Mouse (Mus musculus): Measurements from ENCODE around the gene Fxyd2. TPM values are rescaled to one million over a fixed set of nuclear protein-coding genes. Genes with fewer than 3 reads are reported as not detected.

The Fxyd2 gene
- polyA plus RNA-seq, 1 experiment from 2014 or later, result 2.9 TPM

GRCm38 (mm10) chr9:45395796-45396195 is 3.7 kb upstream of the Fxyd2 start:
- Histone ChIP-seq H3K4me3 (no peak overlapping the region), H3K36me3 (peaks cover 27% of the 10 kb centered on the region), H3K4me2 (replicated peaks) (no peak overlapping the region), H3K4me1 (no peaks in the 10 kb centered on the region), H3K9me3 (no peaks in the 10 kb centered on the region), H3K27ac (no peak overlapping the region), H3K9ac (no peak overlapping the region), H3K27me3 (no peaks in the 10 kb centered on the region)
- 48% methylated on average over 3 of the region's 3 CpGs for WGBS
- ATAC-seq (ENCODE audit: insufficient number of reproducible peaks, insufficient read depth, low FRiP score, low TSS enrichment), result no peak

- WGBS, result 74% methylated on average over 1 of the region's 1 CpGs
- H3K36me3 ChIP-seq, result peaks cover 18% of the 10 kb centered on the region
- no peak overlapping the region for H3K4me2 ChIP-seq (replicated peaks)
- no peaks in the 10 kb centered on the region for H3K4me1 ChIP-seq
- no peak for ATAC-seq (ENCODE audit: insufficient number of reproducible peaks, insufficient read depth, low FRiP score, low TSS enrichment)
- H3K27ac ChIP-seq, result no peak overlapping the region
- no peaks in the 10 kb centered on the region for H3K9me3 ChIP-seq
- no peak overlapping the region for H3K9ac ChIP-seq
- H3K27me3 ChIP-seq, result no peaks in the 10 kb centered on the region
- no peak overlapping the region for H3K4me3 ChIP-seq
These were observed 1.1 kb upstream of the Fxyd2 start for GRCm38 (mm10) chr9:45398336-45398735.

DNA sequence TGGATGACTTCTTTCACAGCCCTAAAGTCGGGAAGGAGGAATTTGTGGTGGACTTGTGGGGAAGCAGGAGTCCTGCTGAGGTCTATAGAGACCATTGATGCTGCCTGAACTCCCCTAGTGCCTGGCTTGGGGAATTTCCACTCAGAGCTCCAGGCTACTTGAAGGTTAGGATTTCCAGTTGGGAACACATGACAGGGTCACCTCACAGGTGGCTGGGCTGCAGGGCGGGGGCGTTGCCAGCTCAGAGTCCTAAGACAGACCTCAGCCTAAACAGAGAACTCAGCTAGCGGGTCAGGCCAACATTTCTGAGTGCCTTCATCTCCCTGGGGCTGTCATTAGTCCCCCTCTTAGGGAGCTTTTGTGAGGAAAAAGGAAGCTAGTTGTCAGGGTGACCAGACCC is 2.4 kb downstream of the Fxyd2 start:
- no peak for ATAC-seq (ENCODE audit: insufficient number of reproducible peaks, insufficient read depth, low FRiP score, low TSS enrichment)
- Histone ChIP-seq H3K27me3 (no peaks in the 10 kb centered on the region), H3K9me3 (no peaks in the 10 kb centered on the region), H3K4me1 (no peaks in the 10 kb centered on the region), H3K9ac (no peak overlapping the region), H3K4me2 (replicated peaks) (no peak overlapping the region), H3K4me3 (no peak overlapping the region), H3K36me3 (no peaks in the 10 kb centered on the region), H3K27ac (no peak overlapping the region)
- WGBS, result 39% methylated on average over 4 of the region's 4 CpGs

GRCm38 (mm10) chr9:45402957-45403356 is 3.5 kb downstream of the Fxyd2 start:
- 50% methylated on average over 2 of the region's 2 CpGs for WGBS
- ATAC-seq (ENCODE audit: insufficient number of reproducible peaks, insufficient read depth, low FRiP score, low TSS enrichment), result peak; percentile 23; the same call in 1 of the 2 replicates
- Histone ChIP-seq H3K27me3 (no peaks in the 10 kb centered on the region), H3K27ac (no peak overlapping the region), H3K4me2 (replicated peaks) (no peak overlapping the region), H3K9ac (no peak overlapping the region), H3K4me3 (no peak overlapping the region), H3K4me1 (peaks cover 1% of the 10 kb centered on the region; the same call in 1 of the 2 replicates), H3K36me3 (no peaks in the 10 kb centered on the region), H3K9me3 (no peaks in the 10 kb centered on the region)

DNA sequence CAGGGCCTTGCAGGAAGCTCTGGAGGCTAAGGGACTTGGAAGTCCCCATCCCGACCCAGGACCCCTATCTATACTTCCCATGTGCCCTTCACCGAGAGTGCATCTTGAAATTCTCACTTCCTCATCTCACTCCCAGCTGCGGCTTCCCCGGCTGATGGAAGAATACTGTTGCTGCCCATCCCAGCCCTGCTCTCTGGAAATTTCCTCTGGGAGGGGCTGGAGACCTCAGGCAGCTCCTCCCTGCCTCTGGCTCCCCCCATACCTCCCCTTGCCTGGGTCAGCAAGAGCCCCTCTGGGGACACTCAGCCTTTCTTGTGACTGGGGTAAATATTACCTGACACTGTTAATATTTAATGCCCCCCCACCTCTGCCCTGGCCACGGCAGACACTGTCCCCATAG is 6.2 kb downstream of the Fxyd2 start:
- Histone ChIP-seq H3K27ac (no peak overlapping the region), H3K4me3 (no peak overlapping the region), H3K36me3 (no peaks in the 10 kb centered on the region), H3K9ac (no peak overlapping the region), H3K4me1 (peaks cover 3% of the 10 kb centered on the region; the same call in 1 of the 2 replicates), H3K4me2 (replicated peaks) (no peak overlapping the region), H3K27me3 (0 out of 2 replicates have a peak, but pooled peaks cover 8% of the 10 kb centered on the region), H3K9me3 (no peaks in the 10 kb centered on the region)
- WGBS, result 63% methylated on average over 5 of the region's 5 CpGs
- no peak for ATAC-seq (ENCODE audit: insufficient number of reproducible peaks, insufficient read depth, low FRiP score, low TSS enrichment)

- 84% methylated on average over 3 of the region's 3 CpGs for WGBS
These were observed 7.3 kb downstream of the Fxyd2 start for GRCm38 (mm10) chr9:45406808-45407207.

DNA sequence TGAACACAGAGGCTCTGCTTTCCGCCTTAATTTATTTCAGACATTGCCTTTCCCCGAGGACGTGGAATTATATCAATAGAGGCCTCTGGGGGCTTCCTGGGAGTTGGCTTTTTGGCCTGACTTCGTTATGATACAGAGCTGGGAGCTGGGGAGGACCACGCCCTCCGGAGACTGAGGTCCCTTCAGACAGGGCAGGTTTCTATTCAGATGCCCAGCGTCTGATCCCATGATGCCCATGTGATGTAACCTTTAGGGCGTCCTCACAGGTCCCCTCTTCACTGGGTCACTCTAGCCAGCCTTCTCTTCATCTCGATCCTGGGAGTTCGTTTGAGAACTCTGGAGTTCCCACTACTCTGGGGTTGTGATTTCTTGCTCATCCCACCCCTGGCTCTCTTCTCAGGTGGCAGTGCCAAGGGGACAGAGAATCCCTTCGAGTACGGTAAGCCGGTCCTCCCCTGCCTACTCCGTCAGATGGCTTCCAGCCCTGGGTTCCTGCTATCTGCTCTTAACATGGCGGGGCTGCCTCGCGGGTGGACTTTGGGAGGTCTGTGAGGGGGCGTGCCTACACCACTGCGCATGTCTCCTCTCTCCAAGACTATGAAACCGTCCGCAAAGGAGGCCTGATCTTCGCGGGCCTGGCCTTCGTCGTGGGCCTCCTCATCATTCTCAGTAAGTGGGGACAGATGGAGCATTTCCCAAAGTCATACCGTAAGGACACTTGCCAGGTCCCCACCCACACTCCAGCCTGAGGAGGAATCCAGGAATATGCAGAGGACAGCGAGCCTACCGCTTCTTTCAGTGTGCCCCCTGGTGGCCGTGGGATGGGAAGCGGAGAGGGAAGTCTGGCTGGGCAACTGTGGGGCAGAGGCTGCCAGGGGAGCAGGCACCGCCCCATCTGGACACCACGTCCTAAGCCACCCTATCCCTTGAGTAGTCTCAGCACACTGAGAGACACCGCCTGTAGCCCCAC is 8.5 kb downstream of the Fxyd2 start:
- ATAC-seq (ENCODE audit: insufficient number of reproducible peaks, insufficient read depth, low FRiP score, low TSS enrichment), result no peak
- WGBS, result 35% methylated on average over 33 of the region's 33 CpGs

More at GRCm38 (mm10) chr9:45406808-45407207, 7.3 kb downstream of the Fxyd2 start:
- Histone ChIP-seq H3K9me3 (no peaks in the 10 kb centered on the region), H3K4me2 (replicated peaks) (no peak overlapping the region), H3K36me3 (no peaks in the 10 kb centered on the region), H3K27me3 (0 out of 2 replicates have a peak, but pooled peaks cover 8% of the 10 kb centered on the region), H3K4me3 (no peak overlapping the region), H3K4me1 (peaks cover 3% of the 10 kb centered on the region; the same call in 1 of the 2 replicates), H3K27ac (no peak overlapping the region), H3K9ac (no peak overlapping the region)
- ATAC-seq (ENCODE audit: insufficient number of reproducible peaks, insufficient read depth, low FRiP score, low TSS enrichment), result no peak

DNA sequence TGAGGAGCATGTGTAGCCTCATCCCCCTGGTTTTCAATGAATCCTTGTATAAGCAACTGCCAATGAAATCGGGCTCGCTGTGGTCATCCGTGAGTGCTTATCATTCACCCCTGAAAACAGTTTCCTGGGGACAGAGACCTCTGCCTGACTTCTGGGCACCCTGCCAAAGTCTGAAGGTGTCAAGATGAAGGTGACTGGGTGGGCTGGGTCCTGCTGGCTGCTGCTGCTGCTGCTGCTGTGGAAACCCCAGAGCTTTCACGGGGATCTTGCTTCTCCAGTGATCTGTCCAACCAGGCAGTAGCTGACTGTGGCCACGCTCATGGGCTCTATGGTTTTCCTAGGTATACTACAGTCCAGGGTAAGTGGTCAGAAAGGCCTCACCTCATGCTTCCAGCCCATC is 10.7 kb downstream of the Fxyd2 start:
- 79% methylated on average over 5 of the region's 5 CpGs for WGBS
- H3K36me3 ChIP-seq, result no peaks in the 10 kb centered on the region

More for the DNA sequence above, 8.5 kb downstream of the Fxyd2 start:
- peak overlapping the region; percentile 41 for H3K4me2 ChIP-seq (replicated peaks)
- no peaks in the 10 kb centered on the region for H3K36me3 ChIP-seq
- 0 out of 2 replicates have a peak, but pooled peaks cover 8% of the 10 kb centered on the region for H3K27me3 ChIP-seq
- H3K9ac ChIP-seq, result peak overlapping the region; percentile 42; the same call in 1 of the 2 replicates
- no peak overlapping the region for H3K27ac ChIP-seq
- H3K4me3 ChIP-seq, result peak overlapping the region; percentile 24; the same call in 1 of the 2 replicates
- peaks cover 3% of the 10 kb centered on the region for H3K4me1 ChIP-seq
- H3K9me3 ChIP-seq, result no peaks in the 10 kb centered on the region

DNA sequence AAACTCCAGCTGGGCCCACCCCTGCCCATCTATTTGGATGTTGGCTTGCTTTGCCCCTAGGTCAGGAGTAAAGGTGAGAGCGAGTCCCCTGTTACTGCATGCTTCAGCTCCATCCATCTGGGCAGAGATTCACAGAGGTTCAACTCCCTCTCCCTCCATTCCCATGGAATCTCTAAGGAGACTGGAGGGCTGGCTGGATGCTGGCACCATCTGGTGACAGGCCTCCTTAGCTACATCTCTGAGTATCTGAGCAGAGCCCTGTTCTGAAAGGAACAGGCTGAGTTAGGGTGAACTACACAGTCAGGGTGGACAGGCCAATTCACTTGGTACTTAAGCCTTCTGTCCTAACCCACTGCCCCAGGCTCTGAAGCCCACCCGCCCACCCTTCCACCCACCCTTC is 11.1 kb downstream of the Fxyd2 start:
- no peaks in the 10 kb centered on the region for H3K9me3 ChIP-seq
- 85% methylated on average over 2 of the region's 2 CpGs for WGBS
- no peak overlapping the region for H3K27ac ChIP-seq

More for the DNA sequence above, 10.7 kb downstream of the Fxyd2 start:
- Histone ChIP-seq H3K4me2 (replicated peaks) (no peak overlapping the region), H3K4me1 (peaks cover 3% of the 10 kb centered on the region), H3K9ac (no peak overlapping the region), H3K27me3 (0 out of 2 replicates have a peak, but pooled peaks cover 8% of the 10 kb centered on the region), H3K4me3 (no peak overlapping the region), H3K9me3 (no peaks in the 10 kb centered on the region), H3K27ac (no peak overlapping the region)
- ATAC-seq (ENCODE audit: insufficient number of reproducible peaks, insufficient read depth, low FRiP score, low TSS enrichment), result no peak

DNA sequence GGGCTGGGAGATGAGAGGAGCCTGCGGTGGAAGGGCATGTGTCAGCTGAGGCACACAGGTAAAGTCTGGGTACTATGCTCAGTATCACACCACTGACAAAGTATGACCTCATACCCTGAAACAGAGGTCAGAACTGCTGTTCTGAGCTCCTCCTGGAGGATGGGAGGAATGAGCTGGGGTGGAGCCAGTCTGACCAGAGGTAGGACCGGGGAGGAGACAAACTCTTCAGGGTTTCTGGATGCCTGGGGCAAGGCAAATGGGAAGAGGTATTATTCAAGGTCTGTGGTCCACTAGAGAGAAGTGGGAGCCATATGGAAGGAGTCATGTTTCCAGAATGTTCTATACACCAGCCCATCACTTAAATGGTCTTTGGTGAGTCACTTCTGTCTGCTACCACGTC is 11.6 kb downstream of the Fxyd2 start:
- Histone ChIP-seq H3K27ac (no peak overlapping the region), H3K27me3 (0 out of 2 replicates have a peak, but pooled peaks cover 8% of the 10 kb centered on the region), H3K36me3 (no peaks in the 10 kb centered on the region), H3K4me2 (replicated peaks) (no peak overlapping the region), H3K9ac (no peak overlapping the region), H3K4me1 (peaks cover 3% of the 10 kb centered on the region), H3K9me3 (no peaks in the 10 kb centered on the region), H3K4me3 (no peak overlapping the region)
- no peak for ATAC-seq (ENCODE audit: insufficient number of reproducible peaks, insufficient read depth, low FRiP score, low TSS enrichment)
- WGBS, result 72% methylated on average over 3 of the region's 3 CpGs

More for the DNA sequence above, 11.1 kb downstream of the Fxyd2 start:
- Histone ChIP-seq H3K4me1 (peaks cover 3% of the 10 kb centered on the region), H3K9ac (no peak overlapping the region), H3K27me3 (0 out of 2 replicates have a peak, but pooled peaks cover 8% of the 10 kb centered on the region), H3K36me3 (no peaks in the 10 kb centered on the region), H3K4me2 (replicated peaks) (no peak overlapping the region), H3K4me3 (no peak overlapping the region)
- ATAC-seq (ENCODE audit: insufficient number of reproducible peaks, insufficient read depth, low FRiP score, low TSS enrichment), result no peak

GRCm38 (mm10) chr9:45411803-45412202 is 12.3 kb downstream of the Fxyd2 start:
- H3K4me3 ChIP-seq, result no peak overlapping the region
- H3K36me3 ChIP-seq, result no peaks in the 10 kb centered on the region
- no peak overlapping the region for H3K9ac ChIP-seq
- H3K27ac ChIP-seq, result no peak overlapping the region
- H3K4me1 ChIP-seq, result peaks cover 3% of the 10 kb centered on the region
- 0 out of 2 replicates have a peak, but pooled peaks cover 8% of the 10 kb centered on the region for H3K27me3 ChIP-seq
- WGBS, result 18% methylated on average over 7 of the region's 7 CpGs
- peak overlapping the region; percentile 42 for H3K4me2 ChIP-seq (replicated peaks)
- H3K9me3 ChIP-seq, result no peaks in the 10 kb centered on the region
- 0 out of 2 replicates have a peak, but pooled peaks have one; percentile 31 for ATAC-seq (ENCODE audit: insufficient number of reproducible peaks, insufficient read depth, low FRiP score, low TSS enrichment)

GRCm38 (mm10) chr9:45412287-45412686 is 12.8 kb downstream of the Fxyd2 start:
- ATAC-seq (ENCODE audit: insufficient number of reproducible peaks, insufficient read depth, low FRiP score, low TSS enrichment), result no peak
- H3K27ac ChIP-seq, result no peak overlapping the region
- H3K4me2 ChIP-seq (replicated peaks), result peak overlapping the region; percentile 42
- H3K36me3 ChIP-seq, result no peaks in the 10 kb centered on the region
- 7% methylated on average over 10 of the region's 10 CpGs for WGBS
- H3K4me3 ChIP-seq, result no peak overlapping the region
- H3K27me3 ChIP-seq, result 0 out of 2 replicates have a peak, but pooled peaks cover 8% of the 10 kb centered on the region
- no peak overlapping the region for H3K9ac ChIP-seq
- peaks cover 3% of the 10 kb centered on the region for H3K4me1 ChIP-seq
- no peaks in the 10 kb centered on the region for H3K9me3 ChIP-seq

Data from embryonic facial prominence, embryonic 12.5 days (tissue).